Mouse (Mus musculus) CH12.LX (cell line): ENCODE data around the gene Hfe2. TPM values are rescaled to one million over a fixed set of nuclear protein-coding genes. Genes with fewer than 3 reads are reported as not detected.
A peak's percentile ranks its signal among the peaks of the same experiment; 100 is the strongest.

Source experiments
- DNase-seq: peaks from one replicate; pipeline ENCODE4 v3.0.0-alpha.2; 2013; ENCODE audit errors: extremely low read depth
- H3K27ac ChIP-seq: 2 replicates; pipeline ENCODE4 v1.5.1; 2012; ENCODE audit warnings: low read depth, mild to moderate bottlenecking, control low read depth, moderate library complexity; ENCODE audit not compliant: insufficient read depth
- H3K27me3 ChIP-seq: replicated peaks from 2 replicates; pipeline ENCODE3; 2012; ENCODE audit warnings: inconsistent platforms
- H3K36me3 ChIP-seq, 2 experiments: replicated peaks in 1 of 2; 2 replicates each; pipeline versions ENCODE3 to v1.6.1; 2012; ENCODE audit warnings: inconsistent platforms in 1 of 2, low read length in 1 of 2, mild to moderate bottlenecking in 1 of 2, mixed read lengths in 1 of 2, moderate library complexity in 1 of 2; ENCODE audit not compliant: control insufficient read depth in 1 of 2, insufficient read depth in 1 of 2
- H3K4me1 ChIP-seq, 2 experiments: 2 replicates each; pipeline ENCODE4 v1.6.1; 2012; ENCODE audit warnings: inconsistent platforms in 1 of 2, moderate library complexity in 1 of 2; ENCODE audit not compliant: insufficient read depth in 2 of 2, control insufficient read depth in 1 of 2
- H3K4me2 ChIP-seq: 2 replicates; pipeline ENCODE4 v1.6.1; 2012; ENCODE audit warnings: low read depth, mild to moderate bottlenecking, control low read depth; ENCODE audit not compliant: poor library complexity, insufficient read depth, severe bottlenecking
- H3K4me3 ChIP-seq, 3 experiments: fragments of 150-350 bp in 1 of 3; sonication (generic) in 1 of 3; replicated peaks in 1 of 3; 2 replicates each; pipeline versions ENCODE3 to v1.5.1; 2011 to 2012; ENCODE audit warnings: low read depth in 2 of 3, low read length in 2 of 3, mild to moderate bottlenecking in 2 of 3, moderate library complexity in 2 of 3, control low read depth in 1 of 3, improper control_type of control experiment in 1 of 3, inconsistent platforms in 1 of 3, mixed read lengths in 1 of 3; ENCODE audit not compliant: poor library complexity in 1 of 3
- H3K79me2 ChIP-seq: replicated peaks from 2 replicates; pipeline ENCODE4 v1.6.1; 2012; ENCODE audit warnings: mild to moderate bottlenecking, moderate library complexity; ENCODE audit not compliant: control insufficient read depth, poor library complexity, insufficient read depth, severe bottlenecking; ENCODE audit errors: extremely low read depth
- H3K9ac ChIP-seq: 2 replicates; pipeline ENCODE4 v1.6.1; 2012; ENCODE audit warnings: low read depth, mild to moderate bottlenecking, control low read depth, moderate library complexity; ENCODE audit not compliant: insufficient read depth
- H3K9me3 ChIP-seq: replicated peaks from 2 replicates; pipeline ENCODE3; 2012; ENCODE audit warnings: low read length, inconsistent platforms, mixed read lengths
- BHLHE40 ChIP-seq: IDR thresholded peaks from 2 replicates; pipeline ENCODE4 v1.6.1; 2011; ENCODE audit warnings: mild to moderate bottlenecking, low read depth, low read length, improper control_type of control experiment
- CTCF ChIP-seq, 2 experiments: IDR thresholded peaks in 1 of 2; conservative IDR thresholded peaks in 1 of 2; 2 replicates each; pipeline ENCODE4 v1.5.1; 2011 to 2012; ENCODE audit warnings: low read depth in 2 of 2, low read length in 2 of 2, improper control_type of control experiment in 1 of 2, inconsistent platforms in 1 of 2, mild to moderate bottlenecking in 1 of 2, moderate library complexity in 1 of 2
- EP300 ChIP-seq: IDR thresholded peaks from 2 replicates; pipeline ENCODE4 v1.6.1; 2011; ENCODE audit warnings: low read length, improper control_type of control experiment
- ETS1 ChIP-seq: conservative IDR thresholded peaks from 2 replicates; pipeline ENCODE4 v1.6.1; 2012; ENCODE audit warnings: low read depth, mild to moderate bottlenecking, inconsistent platforms, low read length, improper control_type of control experiment, moderate library complexity
- GABPA ChIP-seq: IDR thresholded peaks from 2 replicates; pipeline ENCODE4 v1.6.1; 2012; ENCODE audit warnings: low read depth, low read length, improper control_type of control experiment, inconsistent platforms; ENCODE audit not compliant: insufficient replicate concordance
- HCFC1 ChIP-seq: IDR thresholded peaks from 2 replicates; pipeline ENCODE4 v1.6.1; 2012; ENCODE audit warnings: low read depth, mild to moderate bottlenecking, inconsistent platforms, low read length, improper control_type of control experiment
- JUND ChIP-seq: conservative IDR thresholded peaks from 2 replicates; pipeline ENCODE4 v1.6.1; 2011; ENCODE audit warnings: low read depth, low read length, improper control_type of control experiment
- MAX ChIP-seq: IDR thresholded peaks from 2 replicates; pipeline ENCODE4 v1.6.1; 2011; ENCODE audit warnings: low read length, improper control_type of control experiment
- MEF2A ChIP-seq: IDR thresholded peaks from 2 replicates; pipeline ENCODE4 v1.6.1; 2014; ENCODE audit warnings: low read depth, mild to moderate bottlenecking, inconsistent platforms, low read length, improper control_type of control experiment, borderline replicate concordance
- MXI1 ChIP-seq: IDR thresholded peaks from 2 replicates; pipeline ENCODE4 v1.6.1; 2011; ENCODE audit warnings: mild to moderate bottlenecking, low read depth, low read length, improper control_type of control experiment
- MYC ChIP-seq: IDR thresholded peaks from 2 replicates; pipeline ENCODE4 v1.6.1; 2011; ENCODE audit warnings: low read depth, mild to moderate bottlenecking, improper control_type of control experiment, low read length
- PAX5 ChIP-seq: IDR thresholded peaks from 2 replicates; pipeline ENCODE4 v1.6.1; 2012; ENCODE audit warnings: low read length, inconsistent platforms, mixed read lengths
- POLR2AphosphoS2 ChIP-seq: IDR thresholded peaks from 2 replicates; pipeline ENCODE4 v1.6.1; 2011; ENCODE audit warnings: low read depth, low read length, improper control_type of control experiment
- RAD21 ChIP-seq: IDR thresholded peaks from 2 replicates; pipeline ENCODE4 v1.6.1; 2011; ENCODE audit warnings: low read depth, mild to moderate bottlenecking, low read length, improper control_type of control experiment, moderate library complexity
- SMC3 ChIP-seq: IDR thresholded peaks from 2 replicates; pipeline ENCODE4 v1.6.1; 2011; ENCODE audit warnings: low read depth, low read length, improper control_type of control experiment
- TCF12 ChIP-seq: IDR thresholded peaks from 2 replicates; pipeline ENCODE4 v1.6.1; 2014; ENCODE audit warnings: low read depth, mild to moderate bottlenecking, inconsistent platforms, low read length, improper control_type of control experiment
- USF1 ChIP-seq: IDR thresholded peaks from 2 replicates; pipeline ENCODE4 v1.6.1; 2014; ENCODE audit warnings: low read depth, mild to moderate bottlenecking, inconsistent platforms, low read length, improper control_type of control experiment
- ZMIZ1 ChIP-seq: IDR thresholded peaks from 2 replicates; pipeline ENCODE4 v1.6.1; 2012; ENCODE audit warnings: low read depth, mild to moderate bottlenecking, inconsistent platforms, low read length, improper control_type of control experiment
- ZNF384 ChIP-seq: IDR thresholded peaks from 2 replicates; pipeline ENCODE4 v1.6.1; 2012; ENCODE audit warnings: low read depth, low read length, improper control_type of control experiment, inconsistent platforms
- dilution Hi-C: fragments of 300-500 bp; cut with MboI; formaldehyde crosslinking; loops from 2 replicates; pipeline ENCODE4 v1.14.3; 2020; ENCODE audit warnings: low sequenced_read_pairs; ENCODE audit not compliant: extremely low pct_unique_long_range_greater_than_20kb, extremely low pct_ligation_motif_present
- in situ Hi-C: fragments of 300-500 bp; cut with MboI; formaldehyde crosslinking; loops from 3 replicates; pipeline ENCODE4 v1.14.3; 2019; ENCODE audit warnings: low sequenced_read_pairs, low pct_ligation_motif_present, low pct_unique_long_range_greater_than_20kb, mixed read lengths
- polyA plus RNA-seq: library from polyadenylated mRNA; unstranded; fragments of >175 nt; gene quantifications from 2 replicates; pipeline ENCODE4 v1.2.1, GENCODE M21; 2012; ENCODE audit warnings: low read depth; ENCODE audit not compliant: insufficient read length
- total RNA-seq, 2 experiments: library from RNA; depleted of rRNA; stranded (reverse); fragments of 300-350 nt in 1 of 2; fragments of >200 nt in 1 of 2; gene quantifications; 2 replicates each; pipeline ENCODE4 v1.2.3; 2012 to 2014

Hfe2 gene
- total and polyA plus RNA-seq, 3 experiments = not detected

DNA sequence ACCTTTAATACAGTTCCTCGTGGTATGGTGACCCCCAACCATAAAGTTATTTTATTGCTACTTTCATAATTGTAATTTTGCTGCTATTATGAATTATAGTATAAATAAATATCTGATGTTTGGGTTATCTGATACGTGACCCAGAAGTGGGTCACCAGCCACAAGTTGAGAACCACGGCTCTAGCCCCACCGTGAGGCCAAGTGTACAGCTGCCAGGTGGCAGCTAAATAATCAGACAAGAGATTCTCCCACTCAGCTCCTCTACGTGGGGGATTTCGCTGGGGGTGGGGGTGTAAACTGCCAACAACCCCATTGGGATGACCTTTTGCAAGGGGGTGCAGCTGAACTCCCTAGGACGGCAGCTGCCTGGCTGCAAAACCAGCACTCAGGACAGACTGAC is 7.1 kb downstream of the Hfe2 start:
- Histone ChIP-seq H3K4me3 (no peak overlapping the region), H3K4me1 (peaks cover 2 to 20% of the 10 kb centered on the region in 2 experiments; a peak in 2 of 4 replicates), H3K27ac (no peak overlapping the region), H3K36me3 (no peaks in the 10 kb centered on the region), H3K4me2 (no peak overlapping the region), H3K27me3 (peaks cover 33% of the 10 kb centered on the region), H3K9me3 (peaks cover under 1% of the 10 kb centered on the region), H3K79me2 (no peaks in the 10 kb centered on the region), H3K9ac (no peak overlapping the region)
- dilution Hi-C loops = no loop called here
- TF ChIP-seq CTCF (conservative IDR thresholded peaks at IDR 0.05 in 1 of 2, IDR thresholded peaks at IDR 0.05 in 1 of 2; ENCODE audit: low read depth in 2 of 2, low read length in 2 of 2) (peak in 1 of 2 experiments; percentile 54; a peak in 2 of 4 replicates), RAD21 (peak; percentile 50), HCFC1 (no peak), MEF2A (no peak)
- DNase-seq = no peak
- in situ Hi-C loops = loop anchor here (10.0 to 25.0 kb wide), 2 partner anchors 127 to 245 kb away; partner anchors contain the start of gene Fcgr1

DNA sequence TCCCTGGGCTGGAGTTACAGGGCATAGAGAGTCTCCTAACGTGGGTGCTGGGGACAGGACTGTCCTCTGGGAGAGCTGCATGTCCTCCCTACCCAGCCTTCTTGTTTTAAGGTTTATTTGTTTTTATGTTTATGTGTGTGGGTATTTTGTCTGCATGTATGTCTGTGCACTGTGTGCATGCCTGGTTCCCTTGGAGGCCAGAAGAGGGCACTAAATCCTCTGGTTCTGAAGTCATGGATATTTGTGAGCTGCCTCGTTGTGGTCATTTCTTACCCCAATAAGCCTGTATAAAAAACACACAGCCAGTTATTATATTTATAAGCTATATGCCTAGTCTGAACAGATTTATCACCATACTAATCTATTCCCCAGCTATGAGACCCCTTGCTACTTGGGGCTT is 9.3 kb downstream of the Hfe2 start:
- TF ChIP-seq ZMIZ1 (no peak), CTCF (conservative IDR thresholded peaks at IDR 0.05 in 1 of 2, IDR thresholded peaks at IDR 0.05 in 1 of 2; ENCODE audit: low read depth in 2 of 2, low read length in 2 of 2) (peak in 1 of 2 experiments; percentile 41; a peak in 2 of 4 replicates)
- TF ChIP-seq, all 38 proteins: peak for 1
- DNase-seq = no peak
- Histone ChIP-seq H3K79me2 (no peaks in the 10 kb centered on the region), H3K9me3 (no peaks in the 10 kb centered on the region), H3K4me1 (0 out of 4 replicates have a peak, but pooled peaks cover 0 to 2% of the 10 kb centered on the region in 2 experiments), H3K4me2 (no peak overlapping the region), H3K9ac (no peak overlapping the region), H3K4me3 (no peak overlapping the region), H3K36me3 (no peaks in the 10 kb centered on the region), H3K27me3 (peaks cover 22% of the 10 kb centered on the region), H3K27ac (no peak overlapping the region)
- dilution Hi-C loops = no loop called here
- in situ Hi-C loops = loop anchor here (10.0 to 25.0 kb wide), 2 partner anchors 129 to 247 kb away; partner anchors contain the start of gene Fcgr1

DNA sequence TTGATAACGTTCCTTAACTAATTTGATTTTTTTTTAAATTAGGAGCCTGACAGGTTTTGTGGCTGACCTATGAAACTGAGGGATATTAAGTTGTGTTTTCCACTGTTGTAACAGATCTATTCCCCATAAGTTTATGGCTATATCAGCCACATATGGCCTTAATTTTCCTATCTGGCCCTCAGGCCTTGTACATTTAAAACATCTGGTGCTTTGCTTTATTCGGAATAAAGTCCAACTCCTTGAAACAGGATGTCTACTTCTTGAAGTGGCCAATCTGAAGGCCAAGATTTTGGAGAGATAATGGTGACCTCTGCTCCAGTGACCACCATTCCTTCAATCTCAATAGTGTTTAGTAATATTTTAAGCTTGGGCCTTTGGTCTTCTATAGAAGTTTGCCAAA is 14.3 kb downstream of the Hfe2 start:
- H3K9me3 ChIP-seq = no peaks in the 10 kb centered on the region
- H3K27ac ChIP-seq = no peak overlapping the region
- dilution Hi-C loops (no loop called here), in situ Hi-C loops (loop anchor here (10.0 to 25.0 kb wide), 2 partner anchors 135 to 252 kb away; partner anchors contain the start of gene Fcgr1)
- no peaks in the 10 kb centered on the region for H3K79me2 ChIP-seq
- H3K9ac ChIP-seq = no peak overlapping the region
- no peak for DNase-seq
- H3K27me3 ChIP-seq = peaks cover 13% of the 10 kb centered on the region
- no peaks in the 10 kb centered on the region for H3K36me3 ChIP-seq
- no peaks in the 10 kb centered on the region for H3K4me1 ChIP-seq
- no peak overlapping the region for H3K4me2 ChIP-seq
- TF ChIP-seq GABPA (no peak), ETS1 (no peak), ZNF384 (no peak), MXI1 (no peak), JUND (no peak), MYC (no peak), TCF12 (no peak), BHLHE40 (no peak), PAX5 (no peak), HCFC1 (no peak), EP300 (no peak), SMC3 (no peak), USF1 (no peak), RAD21 (no peak), POLR2AphosphoS2 (no peak), MAX (no peak), MEF2A (no peak)
- no peak overlapping the region for H3K4me3 ChIP-seq
